Mouse (Mus musculus) liver, embryonic 14.5 days (tissue): ENCODE results near the gene Myo10. TPM values are rescaled to one million over a fixed set of nuclear protein-coding genes. Genes with fewer than 3 reads are reported as not detected.
A peak's percentile ranks its signal among the peaks of the same experiment; 100 is the strongest.

Source experiments
- ATAC-seq: fragments of 200-750 bp; cut with Nextera tagmentation; 2 replicates; pipeline ENCODE4 v1.8.0; 2017; ENCODE audit warnings: moderate number of reproducible peaks, mild to moderate bottlenecking, moderate library complexity; ENCODE audit not compliant: insufficient read depth
- DNase-seq, 3 experiments: peaks; one replicate each; pipeline ENCODE4 v3.0.0-alpha.2; 2012 to 2013; ENCODE audit warnings: low read depth in 3 of 3, low spot score in 3 of 3
- H3K27ac ChIP-seq: fragments of 300-500 bp; sonication (generic); 2 replicates; pipeline ENCODE4 v1.5.1; 2014; ENCODE audit warnings: moderate library complexity, mild to moderate bottlenecking, control low read depth, inconsistent platforms
- H3K27me3 ChIP-seq: fragments of 300-500 bp; sonication (generic); 2 replicates; pipeline ENCODE4 v1.6.1; 2014; ENCODE audit warnings: mild to moderate bottlenecking, low read length, moderate library complexity; ENCODE audit not compliant: control insufficient read depth, insufficient read depth
- H3K36me3 ChIP-seq: fragments of 300-500 bp; sonication (generic); replicated peaks from 2 replicates; pipeline ENCODE4 v1.6.1; 2014; ENCODE audit warnings: low read depth; ENCODE audit not compliant: control insufficient read depth, insufficient read depth
- H3K4me1 ChIP-seq, 2 experiments: fragments of 200-500 bp in 1 of 2; fragments of 300-500 bp in 1 of 2; sonication (generic) in 1 of 2; replicated peaks; 2 replicates each; pipeline ENCODE4 v1.6.1; 2012 to 2014; ENCODE audit warnings: antibody characterized with exemption in 1 of 2, inconsistent platforms in 1 of 2, low read length in 1 of 2; ENCODE audit not compliant: control insufficient read depth in 2 of 2, insufficient read depth in 2 of 2
- H3K4me2 ChIP-seq: fragments of 300-500 bp; sonication (generic); 2 replicates; pipeline ENCODE4 v1.6.1; 2014; ENCODE audit warnings: low read depth, mild to moderate bottlenecking, control low read depth, moderate library complexity
- H3K4me3 ChIP-seq, 2 experiments: fragments of 200-500 bp in 1 of 2; fragments of 300-500 bp in 1 of 2; sonication (generic) in 1 of 2; 2 replicates each; pipeline ENCODE4 v1.5.1; 2012 to 2014; ENCODE audit warnings: low read depth in 2 of 2, low read length in 2 of 2, mild to moderate bottlenecking in 2 of 2, control low read depth in 1 of 2, inconsistent platforms in 1 of 2, moderate library complexity in 1 of 2; ENCODE audit not compliant: insufficient read depth in 1 of 2
- H3K9ac ChIP-seq: fragments of 300-500 bp; sonication (generic); replicated peaks from 2 replicates; pipeline ENCODE4 v1.6.1; 2014; ENCODE audit warnings: mild to moderate bottlenecking, control low read depth, moderate library complexity
- H3K9me3 ChIP-seq: fragments of 300-500 bp; sonication (generic); 2 replicates; pipeline ENCODE4 v1.6.1; 2016; ENCODE audit warnings: low read length, mixed read lengths; ENCODE audit not compliant: control insufficient read depth
- CTCF ChIP-seq: IDR thresholded peaks from 2 replicates; pipeline ENCODE4 v1.5.1; 2016; ENCODE audit warnings: antibody characterized with exemption, low read depth, control low read depth
- EP300 ChIP-seq: IDR thresholded peaks from 2 replicates; pipeline ENCODE4 v1.6.1; 2016; ENCODE audit warnings: antibody characterized with exemption, low read depth
- WGBS: fragments of 180-500 bp; shearing (Covaris S2); extraction: QIAGEN DNeasy Blood & Tissue Kit; methylation state at CpG from one replicate; pipeline ENCODE4 v1.1.7; 2014; ENCODE audit not compliant: insufficient replicate concordance; 5-methylcytosine and 5-hydroxymethylcytosine counted together
- polyA plus RNA-seq, 2 experiments: library from polyadenylated mRNA; depleted of rRNA in 1 of 2; stranded (reverse) in 1 of 2; unstranded in 1 of 2; fragments of >200 nt; fragmentation: Nextera tagmentation in 1 of 2; extraction: Ambion mirVana in 1 of 2; gene quantifications; 2 replicates each; pipeline versions ENCODE4 v1.2.1 to v1.2.3; 2012 to 2014

Gene Myo10
- polyA plus RNA-seq, 2 experiments: 2.6 to 2.9 TPM

GRCm38 (mm10) chr15:25809669-25810068 is 187.3 kb downstream of the Myo10 start:
- Histone ChIP-seq H3K27ac (no peak overlapping the region), H3K36me3 (no peaks in the 10 kb centered on the region), H3K27me3 (no peaks in the 10 kb centered on the region), H3K9me3 (no peaks in the 10 kb centered on the region), H3K4me1 (no peaks in the 10 kb centered on the region), H3K4me2 (no peak overlapping the region), H3K9ac (no peak overlapping the region), H3K4me3 (no peak overlapping the region)
- no peak for TF ChIP-seq EP300
- TF ChIP-seq CTCF: no peak
- ATAC-seq (no peak), DNase-seq (no peak)
- 67% methylated on average over 6 of the region's 6 CpGs for WGBS

- Histone ChIP-seq H3K4me1 (no peaks in the 10 kb centered on the region), H3K9ac (no peak overlapping the region), H3K27me3 (no peaks in the 10 kb centered on the region), H3K4me2 (no peak overlapping the region), H3K36me3 (no peaks in the 10 kb centered on the region), H3K27ac (no peak overlapping the region), H3K4me3 (no peak overlapping the region), H3K9me3 (no peaks in the 10 kb centered on the region)
- WGBS: 77% methylated on average over 11 of the region's 11 CpGs
- no peak for TF ChIP-seq EP300
- TF ChIP-seq CTCF: peak; percentile 23; the same call in 1 of the 2 replicates
- ATAC-seq: no peak
- no peak for DNase-seq
Observed at GRCm38 (mm10) chr15:25811834-25812250, 189.5 kb downstream of the Myo10 start.

- Histone ChIP-seq H3K36me3 (no peaks in the 10 kb centered on the region), H3K9ac (no peak overlapping the region), H3K4me3 (no peak overlapping the region), H3K27me3 (no peaks in the 10 kb centered on the region), H3K9me3 (no peaks in the 10 kb centered on the region), H3K4me1 (no peaks in the 10 kb centered on the region), H3K27ac (no peak overlapping the region), H3K4me2 (no peak overlapping the region)
- DNase-seq: no peak
- TF ChIP-seq EP300 (no peak), CTCF (no peak)
- ATAC-seq: no peak
- WGBS: 61% methylated on average over 12 of the region's 12 CpGs
Observed at GRCm38 (mm10) chr15:25812479-25812878, 190.2 kb downstream of the Myo10 start.

GRCm38 (mm10) chr15:25814535-25814934 is 192.2 kb downstream of the Myo10 start:
- H3K36me3 ChIP-seq: no peaks in the 10 kb centered on the region
- H3K27ac ChIP-seq: no peak overlapping the region
- TF ChIP-seq EP300 (no peak), CTCF (no peak)
- no peaks in the 10 kb centered on the region for H3K27me3 ChIP-seq
- ATAC-seq: no peak
- no peak overlapping the region for H3K9ac ChIP-seq
- no peak for DNase-seq
- no peaks in the 10 kb centered on the region for H3K4me1 ChIP-seq
- no peaks in the 10 kb centered on the region for H3K9me3 ChIP-seq
- H3K4me2 ChIP-seq: no peak overlapping the region
- H3K4me3 ChIP-seq: no peak overlapping the region
- 64% methylated on average over 3 of the region's 3 CpGs for WGBS

GRCm38 (mm10) chr15:25817191-25817590 is 194.9 kb downstream of the Myo10 start:
- TF ChIP-seq CTCF (no peak), EP300 (no peak)
- Histone ChIP-seq H3K27ac (no peak overlapping the region), H3K4me3 (no peak overlapping the region), H3K4me2 (no peak overlapping the region), H3K9me3 (no peaks in the 10 kb centered on the region), H3K4me1 (no peaks in the 10 kb centered on the region), H3K27me3 (no peaks in the 10 kb centered on the region), H3K36me3 (no peaks in the 10 kb centered on the region), H3K9ac (no peak overlapping the region)
- ATAC-seq: no peak
- 76% methylated on average over 2 of the region's 2 CpGs for WGBS
- no peak for DNase-seq

- TF ChIP-seq CTCF (no peak), EP300 (no peak)
- Histone ChIP-seq H3K9me3 (no peaks in the 10 kb centered on the region), H3K9ac (no peak overlapping the region), H3K4me2 (no peak overlapping the region), H3K4me3 (no peak overlapping the region), H3K4me1 (no peaks in the 10 kb centered on the region), H3K36me3 (no peaks in the 10 kb centered on the region), H3K27ac (no peak overlapping the region), H3K27me3 (no peaks in the 10 kb centered on the region)
- no peak for ATAC-seq
- no peak for DNase-seq
Observed at GRCm38 (mm10) chr15:25821981-25822380, 199.7 kb downstream of the Myo10 start.
